Mouse (Mus musculus) adrenal gland, adult 18-20 months (tissue): Measurements from ENCODE around the gene Kif3b. TPM values are rescaled to one million over a fixed set of nuclear protein-coding genes. Genes with fewer than 3 reads are reported as not detected.

Experiments
- DNase-seq, 2 experiments: peaks; one replicate each; pipeline ENCODE4 v3.0.0; 2021 to 2022; ENCODE audit warnings: low spot score in 2 of 2
- total RNA-seq, 2 experiments: library from RNA; stranded (reverse); gene quantifications; 1 replicate in 1 of 2; 2 replicates in 1 of 2; pipeline ENCODE4 v1.2.3; 2021

Gene Kif3b
- total RNA-seq, 2 experiments from 2014 or later: 21.4 to 25.3 TPM

DNA sequence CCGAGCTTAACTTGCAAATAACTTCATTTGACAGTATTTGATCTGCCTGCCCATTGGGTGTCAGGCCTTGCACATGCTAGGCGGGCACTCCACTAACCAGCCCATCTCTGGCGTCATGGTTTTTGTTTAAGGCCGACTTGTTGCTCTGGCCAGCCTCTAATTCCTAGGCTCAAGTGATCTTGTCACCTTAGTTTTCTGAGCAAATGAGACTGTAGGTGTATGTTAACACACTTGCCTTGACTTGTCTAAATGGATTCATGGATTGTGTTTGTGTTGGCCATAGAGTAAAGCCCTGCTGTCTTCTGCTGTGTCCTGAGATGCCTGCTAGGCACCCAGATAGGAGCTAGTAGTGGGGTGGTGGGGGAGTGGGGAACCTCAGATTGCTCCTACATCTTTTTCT lies 4.0 kb downstream of the Kif3b start:
- DNase-seq: no peak

DNA sequence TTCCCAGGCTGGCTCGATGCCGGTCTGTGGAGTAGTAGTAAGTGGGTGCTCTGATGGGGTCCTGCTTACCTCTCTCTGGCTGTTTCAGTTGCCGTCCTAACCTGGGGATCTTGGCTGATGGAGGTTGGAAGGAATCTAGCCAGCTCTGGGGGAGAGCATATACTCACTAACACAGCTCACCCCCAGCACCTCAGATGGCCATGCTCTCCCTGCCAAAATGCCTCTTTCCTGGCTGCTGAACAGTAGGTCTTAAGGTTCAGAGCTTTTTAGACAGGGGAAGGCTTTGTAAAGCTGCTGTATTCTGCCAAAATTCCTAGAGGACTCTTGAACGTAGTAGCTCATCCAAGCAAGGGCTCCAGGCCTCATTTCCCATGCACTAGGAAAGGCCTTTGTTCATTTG lies 6.6 kb downstream of the Kif3b start:
- DNase-seq: no peak

DNA sequence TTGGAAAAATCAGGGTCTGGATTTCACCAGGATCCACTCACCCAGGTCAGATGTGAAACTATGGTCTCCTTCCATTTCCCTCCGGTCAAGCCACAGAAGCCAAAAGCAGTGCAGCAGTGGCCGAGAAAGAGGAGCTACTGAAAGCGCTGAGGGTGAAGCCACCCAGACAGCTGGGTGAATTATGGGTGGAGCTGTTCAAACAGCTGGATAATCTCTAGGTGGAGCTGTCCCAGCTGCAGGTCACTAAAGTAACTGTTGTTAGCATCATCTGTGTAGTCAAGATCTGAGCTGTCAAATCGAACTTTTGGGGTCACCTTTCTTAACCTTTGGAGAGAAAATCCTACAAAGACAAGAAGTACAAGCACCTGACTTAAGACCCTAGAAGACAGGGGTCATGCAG lies 7.2 kb downstream of the Kif3b start:
- no peak for DNase-seq

DNA sequence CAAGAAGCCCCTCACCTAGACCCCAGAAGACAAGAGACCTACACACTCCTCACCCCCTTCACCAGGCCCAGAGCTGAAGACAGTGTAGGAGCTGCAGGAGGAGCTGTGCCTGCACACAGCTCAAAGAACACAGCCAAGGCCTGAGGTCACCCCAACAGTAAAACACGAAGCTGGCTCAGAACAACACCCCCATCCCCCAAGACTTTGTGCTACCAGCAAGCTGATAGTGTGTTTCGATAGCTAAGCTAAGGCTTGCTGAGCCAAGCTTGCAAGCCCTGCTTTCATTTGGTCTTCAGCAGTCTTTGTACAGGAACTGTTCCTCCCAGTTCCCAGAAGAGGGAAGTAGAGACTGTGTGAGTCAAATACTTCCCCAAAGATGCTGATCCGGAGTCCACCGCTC lies 7.7 kb downstream of the Kif3b start:
- DNase-seq: no peak

DNA sequence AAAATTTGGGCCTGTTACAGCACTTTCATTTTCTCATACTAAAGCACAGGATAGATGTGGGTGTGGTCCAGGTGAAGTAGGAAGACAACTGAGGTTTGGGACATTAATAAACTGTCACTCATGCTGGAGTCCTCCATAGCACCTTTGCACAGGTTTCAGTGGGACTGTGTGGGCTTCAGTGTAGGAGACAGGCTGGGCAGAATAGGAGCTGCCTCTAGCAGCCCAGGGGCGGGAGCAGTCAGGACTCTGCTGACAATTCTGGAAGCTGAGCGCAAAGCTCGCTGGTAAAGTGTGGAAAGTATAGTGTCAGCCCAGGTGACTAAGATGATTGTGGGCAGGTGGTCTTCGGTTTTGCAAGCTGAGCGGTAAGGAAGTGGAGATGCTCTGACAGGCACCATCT lies 9.9 kb downstream of the Kif3b start:
- no peak for DNase-seq

DNA sequence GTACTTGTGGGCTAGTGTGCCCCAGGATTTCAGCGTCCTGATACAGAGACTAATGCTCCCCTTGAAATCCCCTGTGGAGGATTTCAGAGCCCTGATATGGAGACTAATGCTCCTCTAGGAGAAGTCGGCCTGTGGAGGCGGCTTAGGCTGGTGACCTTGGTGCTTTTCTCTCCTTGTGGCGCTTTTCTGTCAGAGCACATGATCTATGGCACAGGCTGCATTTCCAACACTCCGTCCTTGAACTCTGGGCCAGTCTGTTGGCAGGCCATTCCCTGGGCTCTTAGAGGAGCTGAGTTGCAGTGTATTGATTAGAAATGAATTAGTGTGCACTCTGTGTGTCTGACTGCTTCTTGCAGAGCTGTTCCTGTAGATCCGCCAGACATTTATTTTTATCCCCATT lies 14.0 kb downstream of the Kif3b start:
- peak in 1 of 2 experiments; percentile 61 for DNase-seq

DNA sequence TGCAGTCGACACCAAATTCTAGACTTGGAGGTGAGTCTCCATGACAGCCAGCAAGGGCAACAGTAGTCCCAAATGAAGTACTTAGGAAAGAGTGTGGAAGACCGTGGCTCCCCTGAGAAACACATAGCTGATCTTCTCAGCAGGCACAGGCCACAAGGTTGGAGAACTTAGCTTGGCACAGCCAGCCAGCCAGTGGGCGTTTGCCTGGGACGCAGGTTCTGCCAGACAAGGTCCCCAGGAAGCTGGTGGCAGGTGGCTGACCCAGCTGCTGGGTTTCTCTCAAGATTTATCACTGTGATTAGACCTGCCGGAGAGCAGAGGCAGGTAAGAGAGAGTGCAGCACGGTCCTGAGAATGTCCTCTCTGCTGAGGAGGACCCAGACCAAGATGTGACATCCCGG lies 17.4 kb downstream of the Kif3b start:
- DNase-seq: no peak

DNA sequence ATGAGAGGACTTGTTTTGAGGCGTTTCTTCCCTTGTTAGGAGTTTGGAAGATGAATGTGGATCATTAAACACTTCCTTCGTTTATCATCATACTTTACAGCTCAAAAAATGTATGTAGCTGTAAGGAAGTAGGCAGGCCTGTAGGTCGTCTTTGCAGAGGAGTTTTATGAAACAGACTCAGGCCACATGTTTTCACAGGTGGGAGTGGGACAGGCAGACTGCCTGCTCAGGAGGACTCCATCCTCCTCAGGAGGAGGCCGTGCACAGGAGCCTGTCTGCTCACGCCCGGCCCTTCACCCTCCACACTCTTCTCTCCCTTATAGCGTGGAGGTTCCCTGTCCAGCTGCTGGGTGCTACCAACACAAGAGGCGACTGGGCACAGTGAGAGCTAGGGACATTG lies 17.9 kb downstream of the Kif3b start:
- DNase-seq: no peak

DNA sequence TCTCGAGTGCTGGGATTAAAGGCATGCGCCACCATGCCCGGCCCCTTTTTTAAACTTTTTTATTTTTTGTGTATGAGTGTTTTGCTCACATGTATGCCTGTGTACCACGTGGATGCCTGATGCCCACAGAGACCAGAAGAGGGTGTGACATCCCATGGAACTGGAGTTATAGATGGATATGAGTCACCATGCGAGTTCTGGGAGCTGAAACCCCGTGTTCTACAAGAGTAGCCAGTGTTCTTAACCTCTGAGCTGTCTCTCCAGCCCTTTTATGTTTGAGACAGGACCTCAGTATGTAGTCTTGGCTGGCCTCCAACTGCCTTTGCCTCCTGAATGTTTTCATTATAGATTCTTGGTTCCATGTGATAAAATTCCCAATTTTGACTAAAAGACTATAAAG lies 19.0 kb downstream of the Kif3b start:
- DNase-seq: no peak

DNA sequence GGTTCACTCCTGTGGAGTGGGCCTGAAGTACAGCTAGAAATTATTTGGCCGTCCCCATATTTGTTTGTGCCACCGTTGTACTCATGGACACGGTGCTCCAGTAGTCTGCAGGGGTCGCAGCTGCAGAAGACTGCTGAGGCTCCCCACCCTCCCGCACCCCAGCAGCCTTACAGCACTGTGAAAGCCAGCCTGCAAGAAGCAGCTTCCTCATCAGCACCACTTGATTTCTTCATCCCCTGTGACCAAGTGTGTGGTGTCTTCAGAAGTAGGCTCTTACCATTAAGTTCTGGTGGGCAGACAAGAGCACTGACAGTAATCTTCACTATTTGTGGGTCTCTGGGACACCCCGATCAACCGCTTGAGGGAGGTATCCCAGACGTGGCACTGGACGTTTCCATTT lies 21.7 kb downstream of the Kif3b start:
- no peak for DNase-seq

DNA sequence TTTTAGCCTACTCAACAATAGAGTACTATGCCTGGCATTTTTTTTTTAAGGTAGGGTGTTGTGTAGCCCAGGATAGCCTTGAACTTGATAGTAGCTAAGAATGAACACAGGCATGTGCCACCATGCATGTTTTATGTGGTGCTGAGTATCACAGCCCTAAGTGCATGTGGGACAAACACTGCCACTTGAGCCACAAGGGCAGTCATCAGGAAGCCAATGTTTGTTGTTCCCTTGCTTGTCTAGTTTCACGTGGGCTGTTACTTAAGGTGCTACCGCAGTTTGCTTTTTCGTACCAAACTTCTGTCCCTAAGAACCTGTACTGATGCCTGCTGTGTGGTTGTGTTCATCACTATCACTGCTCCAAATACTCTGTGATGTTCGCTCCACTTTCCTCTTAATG lies 27.2 kb downstream of the Kif3b start:
- no peak for DNase-seq

DNA sequence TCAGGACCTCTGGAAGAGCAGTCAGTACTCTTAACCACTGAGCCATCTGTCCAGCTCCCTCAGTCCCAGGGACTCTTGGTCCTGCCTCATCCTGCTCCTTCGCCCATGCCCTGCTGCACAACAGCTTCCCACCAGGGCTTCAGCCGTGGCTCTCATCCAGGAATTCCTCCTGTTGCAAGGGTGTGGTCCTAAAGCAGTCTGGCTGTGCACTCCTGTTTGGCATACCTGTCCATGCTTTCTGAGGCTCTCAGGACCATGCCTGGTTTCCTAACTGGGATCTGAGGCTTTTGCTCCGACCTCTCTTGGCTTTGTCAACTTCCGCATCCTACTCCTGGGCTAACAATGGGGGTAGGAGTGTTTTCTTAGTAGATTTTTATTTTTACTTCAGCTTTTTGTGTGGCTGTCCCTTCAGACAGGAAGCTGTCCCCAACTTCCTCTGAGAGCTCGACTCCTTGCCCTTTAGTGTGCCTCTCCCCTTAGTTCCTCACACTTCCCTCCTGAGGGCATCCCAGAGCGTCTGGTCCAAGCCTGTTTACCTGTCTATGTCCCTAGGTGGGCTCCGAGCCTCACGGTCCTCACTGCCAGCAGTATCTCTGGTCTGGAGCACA lies 27.9 kb downstream of the Kif3b start:
- DNase-seq: no peak

DNA sequence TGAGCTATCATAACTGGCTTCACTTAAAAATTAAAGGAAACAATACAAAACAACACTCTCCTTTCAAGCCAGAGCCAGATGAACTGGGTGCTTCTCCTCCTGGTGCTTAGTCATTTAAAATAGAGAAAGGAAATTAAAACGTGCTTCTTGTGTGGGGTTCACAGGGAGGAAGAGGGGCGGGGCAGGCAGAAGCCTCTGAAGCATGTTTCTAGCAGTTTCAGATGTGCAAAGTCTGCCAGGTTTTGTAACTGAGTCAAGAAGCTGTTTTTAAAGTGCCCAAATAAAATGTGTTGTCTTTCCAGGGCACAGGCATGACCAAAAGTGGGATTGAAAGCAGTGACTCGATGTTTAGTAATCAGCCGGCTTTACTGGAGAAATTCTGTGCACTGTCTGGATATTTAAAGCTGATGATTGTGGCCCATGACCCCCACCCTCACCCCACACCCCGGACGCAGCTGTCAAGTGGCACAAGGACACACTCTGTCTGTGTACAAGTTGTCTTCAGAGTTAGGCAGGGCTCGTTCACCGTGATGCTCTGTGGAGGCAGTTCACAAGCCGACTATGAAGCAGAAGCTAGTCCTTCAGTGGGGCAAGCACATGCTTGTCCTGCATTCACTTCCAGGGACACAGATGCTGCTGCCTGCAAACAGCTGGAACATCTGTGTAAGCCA lies 34.6 kb downstream of the Kif3b start:
- DNase-seq: no peak

DNA sequence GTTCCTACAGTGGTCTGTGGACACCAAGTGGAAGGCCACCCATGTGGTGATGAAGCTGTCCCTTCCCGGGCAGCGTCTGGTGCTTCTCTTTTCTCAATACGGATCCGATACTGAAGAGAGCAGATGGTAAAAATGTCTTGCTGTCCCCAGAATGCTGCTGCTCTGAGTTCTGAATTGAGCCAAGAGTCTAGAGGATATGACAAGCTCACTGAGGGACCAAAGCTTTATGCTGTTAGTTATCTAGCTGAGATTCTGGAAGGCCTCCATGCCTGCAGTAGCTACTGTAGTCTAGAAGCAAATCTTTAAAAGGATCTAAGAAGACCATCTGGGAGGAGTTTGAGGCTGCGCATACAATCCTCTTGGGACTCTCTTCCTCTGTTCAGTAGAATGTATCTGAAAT lies 41.1 kb downstream of the Kif3b start:
- no peak for DNase-seq

DNA sequence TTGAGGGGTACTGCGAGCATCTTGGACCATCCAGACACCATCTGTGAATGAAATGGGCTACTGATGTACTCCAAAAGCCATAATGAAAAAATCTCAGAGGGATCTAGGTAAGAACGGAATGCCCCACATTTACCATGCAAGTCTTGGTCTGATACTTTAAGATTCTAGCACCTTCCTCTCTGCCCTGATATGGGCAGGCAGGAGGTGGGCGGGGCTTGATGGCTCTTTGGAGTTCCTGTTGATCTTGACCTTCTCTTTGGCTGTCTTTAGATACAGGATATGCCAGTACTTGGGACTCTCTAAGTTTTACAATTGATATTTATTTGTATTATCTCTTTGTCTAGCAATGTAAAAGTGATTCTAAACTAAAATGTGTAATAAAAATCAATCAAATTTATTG lies 41.8 kb downstream of the Kif3b start:
- no peak for DNase-seq

DNA sequence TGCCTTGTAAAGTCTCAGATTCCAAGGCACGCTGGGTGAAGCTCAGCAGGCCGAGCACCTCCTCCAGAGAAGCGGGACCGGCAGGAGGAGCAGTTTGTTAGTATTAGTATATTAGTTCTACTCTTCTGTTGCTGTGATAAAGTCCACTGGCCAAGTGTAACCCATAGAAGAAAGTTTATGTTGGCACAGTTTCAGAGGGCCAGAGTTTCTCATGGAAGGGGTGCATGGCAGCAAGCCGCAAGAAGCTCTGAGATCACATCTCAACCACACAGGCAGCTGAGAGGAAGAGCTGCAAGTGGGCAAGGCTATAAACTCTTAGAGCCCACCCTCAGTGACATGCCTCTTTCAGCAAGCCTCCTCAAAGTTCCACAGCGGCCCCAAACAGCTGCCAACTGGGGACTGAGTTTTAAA lies 42.6 kb downstream of the Kif3b start:
- DNase-seq: no peak

DNA sequence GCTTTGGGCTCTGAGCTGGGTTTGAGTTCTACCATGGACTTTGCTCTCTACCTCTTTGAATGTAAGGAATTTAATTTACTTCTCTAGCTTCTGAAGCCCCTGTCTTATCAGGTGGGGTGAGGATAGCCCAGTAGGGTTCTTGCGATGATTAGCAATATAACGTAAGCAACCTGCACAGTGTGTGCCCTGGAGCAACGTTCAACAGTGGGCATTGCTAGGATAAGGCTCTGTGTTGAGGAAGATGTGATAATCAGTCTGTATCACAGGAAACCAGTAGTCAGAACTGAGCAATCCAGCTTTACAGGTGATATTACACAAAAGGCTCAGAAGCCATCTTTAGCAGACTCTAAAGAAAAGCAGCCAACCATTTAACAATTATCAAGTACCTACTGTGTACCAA lies 43.1 kb downstream of the Kif3b start:
- no peak for DNase-seq

DNA sequence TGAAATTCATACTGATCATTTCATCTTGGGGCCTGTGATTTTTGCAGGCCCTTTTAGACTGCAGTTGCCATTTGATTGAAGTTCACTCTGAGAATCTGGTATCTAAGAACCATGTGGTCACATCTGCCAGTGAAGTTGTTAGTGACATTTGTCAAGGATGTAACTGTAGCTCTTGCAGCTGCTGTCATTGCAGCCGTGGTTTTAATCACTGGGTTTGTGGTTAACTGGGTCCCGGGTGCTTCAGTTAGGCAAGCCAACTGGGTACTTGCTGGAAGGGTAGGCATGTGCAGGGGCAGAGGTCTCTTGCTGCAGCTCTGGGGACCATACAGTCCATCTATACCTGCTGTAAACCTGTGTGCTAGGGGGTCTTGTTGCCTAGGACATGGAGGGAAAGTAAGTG lies 44.9 kb downstream of the Kif3b start:
- no peak for DNase-seq

DNA sequence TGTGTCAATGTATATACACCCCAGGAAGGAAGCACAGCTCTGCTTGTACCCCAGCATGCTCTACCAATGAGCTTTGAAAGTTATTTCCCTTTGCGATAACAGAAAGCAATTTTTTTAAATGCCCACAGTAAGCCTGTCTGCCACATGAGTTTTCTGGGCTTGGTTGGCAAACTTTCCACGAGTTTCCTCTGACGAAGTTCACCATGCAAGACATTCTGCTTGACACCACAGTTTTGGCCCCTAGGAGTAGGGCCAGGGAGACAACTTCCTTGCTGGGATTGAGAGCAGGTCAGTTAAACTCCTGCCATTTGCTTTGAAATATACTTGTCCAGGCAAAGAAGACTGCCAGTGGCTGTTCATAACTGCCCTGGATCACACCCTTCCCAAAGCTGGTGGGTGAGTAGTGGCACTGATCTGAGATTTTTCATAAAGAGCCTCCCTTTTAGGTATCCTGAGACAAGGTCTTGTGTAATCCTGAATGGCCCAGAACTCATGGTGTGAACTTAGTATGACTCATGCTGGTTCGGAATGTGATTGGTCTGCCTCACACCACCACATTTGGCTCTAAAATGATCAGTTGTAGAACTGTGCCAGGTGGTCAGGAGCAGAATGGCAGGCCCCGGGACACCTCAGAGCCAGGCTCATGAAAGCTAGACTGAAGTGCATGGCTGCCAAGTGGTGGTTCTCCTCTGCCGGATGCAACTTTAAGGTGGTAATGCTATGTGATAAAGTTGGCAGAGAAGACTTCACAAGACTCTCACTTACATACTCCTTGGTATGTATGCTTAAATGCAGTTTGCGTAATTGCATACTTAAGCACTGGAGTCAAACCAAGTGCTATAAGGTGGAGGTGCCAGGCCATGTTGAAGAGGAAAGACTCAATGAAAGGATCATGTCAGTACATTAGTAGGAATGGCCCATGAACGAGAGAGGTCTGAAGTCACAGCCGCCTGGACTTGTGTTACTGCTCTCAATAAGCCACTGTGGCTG lies 47.4 kb downstream of the Kif3b start:
- DNase-seq: no peak

DNA sequence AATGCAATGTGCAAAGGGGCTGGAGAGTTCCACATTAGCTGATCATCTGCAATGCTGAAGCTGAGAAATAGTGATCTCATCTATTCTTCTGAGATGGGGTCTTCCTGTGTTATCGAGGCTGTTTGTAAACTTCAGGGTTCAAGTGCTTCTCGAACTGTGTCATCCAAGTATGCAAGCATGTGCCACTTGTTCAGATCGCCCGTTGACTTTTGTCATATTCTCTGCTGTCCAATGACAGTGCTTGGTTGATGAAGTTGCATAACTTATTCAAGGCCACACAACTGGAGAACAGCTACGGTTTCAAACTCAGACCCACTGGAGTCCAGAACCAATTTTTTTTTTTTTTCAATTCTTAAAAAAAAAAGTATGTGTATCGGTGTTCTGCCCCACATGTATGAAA lies 51.0 kb downstream of the Kif3b start:
- no peak for DNase-seq

DNA sequence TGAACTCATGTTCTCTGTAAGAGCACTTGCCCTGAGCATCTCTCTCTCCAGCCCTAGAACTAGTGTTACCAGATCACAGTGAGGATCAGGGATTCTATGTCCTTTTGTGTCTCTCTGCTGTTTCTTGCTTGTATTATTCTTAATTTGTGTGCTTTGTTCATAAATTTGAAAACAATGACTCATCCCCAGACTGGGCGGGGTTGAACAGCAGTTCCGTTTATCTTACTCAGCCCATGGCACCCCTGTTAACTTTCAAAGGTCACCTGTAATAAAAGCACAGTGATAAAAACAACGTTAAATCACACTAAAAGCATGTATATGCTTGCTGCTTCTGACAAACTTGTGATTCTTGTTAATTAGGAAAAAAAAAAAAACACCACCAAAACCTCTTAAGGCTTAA lies 51.4 kb downstream of the Kif3b start:
- no peak for DNase-seq

DNA sequence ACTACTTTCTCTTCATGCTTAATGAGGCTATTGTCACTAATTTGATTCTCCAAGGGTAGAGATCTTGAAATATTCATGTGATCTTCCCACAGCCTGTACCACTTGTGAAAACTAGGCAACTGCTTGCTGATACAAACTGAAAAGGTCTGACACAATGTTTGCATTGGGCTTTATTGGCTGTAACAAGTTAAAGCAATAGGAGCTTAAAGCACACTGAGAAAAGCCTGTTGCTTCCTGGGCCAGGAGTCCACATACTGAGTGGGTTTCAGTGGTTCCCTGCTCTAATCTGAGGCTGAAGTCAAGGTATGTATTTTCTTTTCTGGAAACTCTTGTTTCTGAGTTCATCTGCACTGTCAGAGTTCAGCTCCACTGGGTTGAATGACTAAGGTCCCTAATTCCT lies 52.0 kb downstream of the Kif3b start:
- DNase-seq: no peak
